Mouse (Mus musculus): ENCODE measurements around the gene Hes6.

DNA sequence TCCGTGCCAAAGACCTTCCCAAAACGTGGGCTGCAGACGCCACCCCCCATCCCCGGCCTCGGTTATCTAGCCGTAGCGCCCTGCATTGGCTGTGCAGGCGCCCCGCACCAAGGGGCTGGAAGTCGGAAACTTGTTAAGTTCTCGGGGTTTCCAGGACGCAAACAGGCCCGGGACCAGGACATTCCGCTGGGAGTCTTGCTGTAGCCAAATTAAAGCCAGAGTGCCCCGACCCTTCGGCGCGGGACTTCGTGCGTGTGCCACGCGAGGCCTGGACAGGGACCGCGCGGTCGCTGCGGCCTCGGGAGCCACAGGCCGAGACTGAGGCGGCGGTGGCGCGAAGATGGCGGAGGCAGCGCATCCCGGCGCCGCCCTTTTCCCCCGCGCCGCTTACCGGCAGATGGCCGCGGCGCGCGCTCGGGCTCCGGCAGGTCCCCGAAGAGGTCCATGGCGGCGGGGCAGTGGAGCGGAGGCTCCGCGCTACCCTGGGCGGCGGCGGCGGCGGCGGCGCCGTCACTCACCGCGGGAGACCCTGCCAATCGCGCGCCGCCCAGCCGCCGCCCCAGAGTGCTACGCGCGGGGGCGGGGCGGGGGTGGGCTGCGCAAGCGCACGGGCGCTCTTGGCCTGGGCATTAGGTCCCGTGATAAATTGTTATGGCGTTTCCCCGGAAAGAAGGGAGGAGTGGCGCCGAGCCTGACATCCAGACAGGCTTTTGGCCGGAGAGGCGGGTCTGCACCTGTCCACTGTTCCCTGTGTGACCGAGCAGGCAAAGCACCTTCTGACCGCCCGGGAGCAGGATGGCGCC is 15.4 kb downstream of the Hes6 start, which contains the start of gene Ilkap:
- no peak for TF ChIP-seq CTCF (IDR thresholded peaks at IDR 0.05; ENCODE audit: borderline replicate concordance, insufficient read depth, low read length)
- TF ChIP-seq POLR2A (IDR thresholded peaks at IDR 0.05; ENCODE audit: low read depth, low read length): peak; percentile 85

Measured in embryonic fibroblast, embryonic 13.5 days (primary cell).